Mouse (Mus musculus) heart, postnatal 0 days (tissue): ENCODE measurements around the gene Larp1. TPM values are rescaled to one million over a fixed set of nuclear protein-coding genes. Genes with fewer than 3 reads are reported as not detected.

Experiments
- ATAC-seq: fragments of 200-750 bp; cut with Nextera tagmentation; 2 replicates; pipeline ENCODE4 v1.8.0; 2017; ENCODE audit warnings: low read depth, moderate number of reproducible peaks, moderate library complexity; ENCODE audit not compliant: insufficient read depth
- DNase-seq: peaks from one replicate; pipeline ENCODE4 v3.0.0-alpha.2; 2016; ENCODE audit warnings: low spot score
- H3K27ac ChIP-seq: fragments of 300-500 bp; sonication (generic); 2 replicates; pipeline ENCODE4 v1.5.1; 2014; ENCODE audit warnings: low read depth, mild to moderate bottlenecking
- H3K27me3 ChIP-seq: fragments of 300-500 bp; sonication (generic); 2 replicates; pipeline ENCODE4 v1.6.1; 2014; ENCODE audit warnings: low read length, mixed read lengths; ENCODE audit not compliant: control insufficient read depth, insufficient read depth
- H3K36me3 ChIP-seq: fragments of 300-500 bp; sonication (generic); replicated peaks from 2 replicates; pipeline ENCODE4 v1.6.1; 2014; ENCODE audit warnings: low read length, mixed read lengths; ENCODE audit not compliant: control insufficient read depth, insufficient read depth
- H3K4me1 ChIP-seq: fragments of 300-500 bp; sonication (generic); 2 replicates; pipeline ENCODE4 v1.6.1; 2014; ENCODE audit warnings: antibody characterized with exemption; ENCODE audit not compliant: control insufficient read depth, insufficient read depth
- H3K4me2 ChIP-seq: fragments of 300-500 bp; sonication (generic); 2 replicates; pipeline ENCODE4 v1.6.1; 2014; ENCODE audit warnings: low read depth, mild to moderate bottlenecking, low read length, moderate library complexity
- H3K4me3 ChIP-seq: fragments of 300-500 bp; sonication (generic); 2 replicates; pipeline ENCODE4 v1.5.1; 2014; ENCODE audit warnings: low read depth, low read length
- H3K9ac ChIP-seq: fragments of 300-500 bp; sonication (generic); replicated peaks from 2 replicates; pipeline ENCODE4 v1.6.1; 2014; ENCODE audit warnings: low read depth, low read length, mixed read lengths
- H3K9me3 ChIP-seq: fragments of 300-500 bp; sonication (generic); replicated peaks from 2 replicates; pipeline ENCODE4 v1.6.1; 2016; ENCODE audit warnings: low read length; ENCODE audit not compliant: control insufficient read depth
- CTCF ChIP-seq: IDR thresholded peaks from 2 replicates; pipeline ENCODE4 v1.5.1; 2016; ENCODE audit warnings: antibody characterized with exemption, control low read depth, low read depth
- EP300 ChIP-seq: IDR thresholded peaks from 2 replicates; pipeline ENCODE4 v1.6.1; 2016; ENCODE audit warnings: antibody characterized with exemption, low read depth
- WGBS: fragments of 180-500 bp; shearing (Covaris S2); extraction: QIAGEN DNeasy Blood & Tissue Kit; methylation state at CpG from one replicate; pipeline ENCODE4 v1.1.7; 2014; 5-methylcytosine and 5-hydroxymethylcytosine counted together
- polyA plus RNA-seq: library from polyadenylated mRNA; unstranded; fragments of >200 nt; fragmentation: Nextera tagmentation; extraction: Ambion mirVana; gene quantifications from 2 replicates; pipeline ENCODE4 v1.2.1, GENCODE M21; 2015
- total RNA-seq: library from RNA; depleted of rRNA; stranded (reverse); fragments of >200 nt; gene quantifications from 2 replicates; pipeline ENCODE4 v1.2.3, GENCODE M21; 2014; ENCODE audit warnings: low replicate concordance

Gene Larp1
- total and polyA plus RNA-seq, 2 experiments from 2014 or later = 8.3 to 18.2 TPM

- no peak overlapping the region for H3K9ac ChIP-seq
- H3K27ac ChIP-seq = no peak overlapping the region
- no peaks in the 10 kb centered on the region for H3K27me3 ChIP-seq
- DNase-seq = no peak
- H3K4me1 ChIP-seq = peaks cover under 1% of the 10 kb centered on the region; the same call in 1 of the 2 replicates
- H3K4me2 ChIP-seq = no peak overlapping the region
- no peaks in the 10 kb centered on the region for H3K9me3 ChIP-seq
- ATAC-seq = no peak
- H3K36me3 ChIP-seq = no peaks in the 10 kb centered on the region
- no peak overlapping the region for H3K4me3 ChIP-seq
- TF ChIP-seq EP300 (no peak), CTCF (no peak)
- WGBS = 91% methylated on average over 2 of the region's 2 CpGs
Measured at GRCm38 (mm10) chr11:58100006-58100405, 91.1 kb downstream of the Larp1 start.

DNA sequence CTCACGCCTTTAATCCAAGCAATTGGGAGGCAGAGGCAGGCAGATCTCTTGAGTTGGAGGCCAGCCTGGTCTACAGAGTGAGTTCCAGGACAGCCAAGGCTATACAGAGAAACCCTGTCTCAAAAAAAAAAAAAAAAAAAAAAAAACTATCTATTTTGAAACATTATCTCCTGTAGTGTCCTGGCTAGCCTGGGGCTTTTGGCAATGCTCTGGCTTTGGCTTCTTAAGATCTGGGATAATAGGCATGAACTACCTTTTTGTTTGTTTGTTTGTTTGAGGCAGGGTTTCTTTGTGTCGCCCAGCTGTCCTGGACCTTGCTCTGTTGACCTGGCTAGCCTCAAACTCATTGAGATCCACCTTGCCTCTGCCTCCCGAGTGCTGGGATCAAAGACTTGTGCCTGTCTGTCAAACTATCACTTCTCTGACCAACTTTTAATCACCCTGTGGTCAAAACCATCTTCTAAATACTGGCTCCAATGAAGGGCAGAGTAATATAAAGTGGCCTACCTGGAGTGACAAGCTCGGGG lies 92.4 kb downstream of the Larp1 start:
- H3K9me3 ChIP-seq = no peaks in the 10 kb centered on the region
- no peaks in the 10 kb centered on the region for H3K36me3 ChIP-seq
- no peak overlapping the region for H3K9ac ChIP-seq
- DNase-seq (no peak), ATAC-seq (no peak)
- WGBS = 82% methylated on average over 4 of the region's 4 CpGs
- TF ChIP-seq CTCF = no peak
- TF ChIP-seq EP300 = no peak
- H3K27me3 ChIP-seq = no peaks in the 10 kb centered on the region
- H3K4me2 ChIP-seq = no peak overlapping the region
- no peak overlapping the region for H3K27ac ChIP-seq
- no peak overlapping the region for H3K4me3 ChIP-seq
- peaks cover 5% of the 10 kb centered on the region; the same call in 1 of the 2 replicates for H3K4me1 ChIP-seq

- Histone ChIP-seq H3K27ac (peak overlapping the region; percentile 66), H3K4me1 (peaks cover 5% of the 10 kb centered on the region; the same call in 1 of the 2 replicates)
Measured at GRCm38 (mm10) chr11:58102146-58102545, 93.3 kb downstream of the Larp1 start.

DNA sequence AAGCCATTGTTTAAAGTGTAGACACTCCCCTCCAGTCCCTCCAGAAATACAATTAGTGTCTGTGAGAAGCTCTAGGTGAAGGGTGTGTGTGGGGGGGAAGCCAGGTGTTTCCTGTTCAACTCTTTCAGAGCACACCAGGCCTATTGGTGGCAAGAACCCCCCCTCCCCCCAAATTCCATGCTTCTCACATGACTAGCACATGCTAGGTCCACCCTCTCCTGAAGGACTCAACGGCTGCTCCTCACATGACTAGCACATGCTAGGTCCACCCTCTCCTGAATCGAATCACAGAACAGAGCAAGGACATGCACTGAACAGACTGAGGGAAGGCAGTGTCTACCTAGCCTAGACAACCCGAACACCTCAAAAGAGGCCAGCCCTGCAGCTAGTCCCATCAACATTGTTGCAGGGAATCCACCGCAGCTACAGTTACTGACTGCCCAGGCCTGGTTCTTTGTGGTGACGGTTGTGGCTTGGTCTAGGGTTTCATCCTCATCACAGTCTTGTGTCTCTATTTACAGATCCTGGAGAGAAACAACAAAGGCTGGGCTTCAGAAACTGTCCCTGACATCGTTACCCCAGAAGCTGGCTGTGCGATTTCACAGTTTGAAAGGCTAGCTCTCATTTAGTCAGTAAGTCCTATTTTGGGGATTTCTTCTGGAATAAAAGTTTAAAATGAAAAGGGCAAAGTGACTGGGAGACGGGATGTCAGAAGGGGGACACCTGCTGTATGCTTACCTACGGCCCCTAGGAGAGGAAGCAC lies 93.9 kb downstream of the Larp1 start:
- Histone ChIP-seq H3K27me3 (no peaks in the 10 kb centered on the region), H3K36me3 (no peaks in the 10 kb centered on the region), H3K4me1 (peaks cover 5% of the 10 kb centered on the region; the same call in 1 of the 2 replicates), H3K27ac (peak overlapping the region; percentile 66), H3K4me2 (no peak overlapping the region; the same call in 1 of the 2 replicates), H3K9ac (no peak overlapping the region; the same call in 1 of the 2 replicates), H3K9me3 (no peaks in the 10 kb centered on the region), H3K4me3 (no peak overlapping the region)
- DNase-seq = no peak
- TF ChIP-seq CTCF (no peak), EP300 (no peak)
- ATAC-seq = no peak
- 85% methylated on average over 9 of the region's 9 CpGs for WGBS

More at GRCm38 (mm10) chr11:58102146-58102545, 93.3 kb downstream of the Larp1 start:
- Histone ChIP-seq H3K4me2 (no peak overlapping the region), H3K27me3 (no peaks in the 10 kb centered on the region), H3K36me3 (no peaks in the 10 kb centered on the region), H3K4me3 (no peak overlapping the region), H3K9me3 (no peaks in the 10 kb centered on the region), H3K9ac (no peak overlapping the region)
- TF ChIP-seq EP300 (no peak), CTCF (no peak)
- WGBS = 73% methylated on average over 3 of the region's 3 CpGs
- DNase-seq (no peak), ATAC-seq (no peak)

- Histone ChIP-seq H3K4me1 (peaks cover 5% of the 10 kb centered on the region; the same call in 1 of the 2 replicates), H3K4me2 (peak overlapping the region; percentile 34), H3K9ac (peak overlapping the region; percentile 7), H3K4me3 (peak overlapping the region; percentile 80; the same call in 1 of the 2 replicates), H3K9me3 (no peaks in the 10 kb centered on the region), H3K27me3 (no peaks in the 10 kb centered on the region), H3K27ac (peak overlapping the region; percentile 66), H3K36me3 (no peaks in the 10 kb centered on the region)
- TF ChIP-seq CTCF = no peak
- no peak for TF ChIP-seq EP300
- no peak for DNase-seq
- 61% methylated on average over 13 of the region's 13 CpGs for WGBS
- peak; percentile 4; the same call in 1 of the 2 replicates for ATAC-seq
Measured at GRCm38 (mm10) chr11:58103344-58103653, 94.4 kb downstream of the Larp1 start.
